Mouse (Mus musculus) bone marrow, adult 2 months (tissue): ENCODE results near the gene Lca5.

Experiments used
- CTCF ChIP-seq: fragments of 200-500 bp; IDR thresholded peaks from 2 replicates; pipeline ENCODE4 v1.5.1; 2011; ENCODE audit warnings: low read length, control low read depth; ENCODE audit not compliant: control insufficient read depth, insufficient read depth
- POLR2A ChIP-seq: fragments of 200-500 bp; IDR thresholded peaks from 2 replicates; pipeline ENCODE4 v1.6.1; 2011; ENCODE audit warnings: low read depth, mild to moderate bottlenecking, control low read depth, low read length, borderline replicate concordance; ENCODE audit not compliant: control insufficient read depth

- no peak for TF ChIP-seq CTCF
- TF ChIP-seq POLR2A = no peak
Observed at GRCm38 (mm10) chr9:83355802-83356201, 85.1 kb downstream of the Lca5 start.
